Mouse (Mus musculus) retina, postnatal 7 days (tissue): ENCODE measurements around the gene Cerk.
"Not testable (repeated sequence)": the region's sequence is repeated elsewhere in the genome, so short reads cannot be mapped to it uniquely, and the experiment has no call there.

Experiments used
- DNase-seq: peaks from one replicate; pipeline ENCODE4 v3.0.0-alpha.2; 2012; ENCODE audit warnings: low read depth, low spot score

Cerk gene

DNA sequence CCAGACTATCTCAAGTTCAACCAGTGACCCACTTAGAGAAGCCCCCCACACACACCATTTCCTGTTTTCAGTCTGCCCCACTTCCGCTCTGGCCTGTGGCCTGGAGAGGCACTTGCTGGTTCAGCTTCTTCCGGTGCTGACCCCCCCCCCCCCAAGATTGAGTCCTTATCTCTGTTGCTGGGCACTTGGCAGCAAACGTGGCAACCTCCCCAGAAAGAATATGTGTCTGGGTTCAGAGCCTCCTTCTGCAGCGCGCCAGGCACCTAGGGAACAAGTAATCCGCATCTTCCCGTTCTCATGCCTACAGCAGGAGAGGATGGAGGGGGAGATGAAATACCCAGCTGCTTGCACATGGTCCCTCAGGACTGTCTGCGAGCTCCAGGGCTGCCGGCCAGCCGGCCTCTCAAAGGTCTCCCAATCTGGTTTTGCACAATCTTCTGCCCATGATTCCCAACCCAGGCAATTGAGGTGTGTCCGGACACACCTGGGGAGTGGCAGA is 4.0 kb downstream of the Cerk start:
- no peak for DNase-seq

DNA sequence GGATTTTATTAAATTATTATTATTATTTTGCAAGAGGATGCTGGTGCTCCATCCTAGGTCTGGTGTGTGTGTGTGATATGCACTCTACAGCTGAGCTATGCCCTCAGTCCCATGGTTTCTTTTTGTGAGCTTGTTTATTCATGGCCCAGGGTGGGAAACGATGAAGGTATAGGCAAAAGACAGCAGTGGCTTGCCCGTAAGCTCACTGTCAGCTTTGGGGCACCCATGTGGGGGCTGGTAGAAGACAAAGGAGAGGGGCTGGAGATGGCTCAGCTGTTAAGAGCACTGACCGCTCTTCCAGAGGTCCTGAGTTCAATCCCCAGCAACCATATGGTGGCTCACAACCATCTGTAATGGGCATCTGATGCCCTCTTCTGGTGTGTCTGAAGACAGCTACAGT is 4.6 kb downstream of the Cerk start:
- DNase-seq: not testable (repeated sequence)

DNA sequence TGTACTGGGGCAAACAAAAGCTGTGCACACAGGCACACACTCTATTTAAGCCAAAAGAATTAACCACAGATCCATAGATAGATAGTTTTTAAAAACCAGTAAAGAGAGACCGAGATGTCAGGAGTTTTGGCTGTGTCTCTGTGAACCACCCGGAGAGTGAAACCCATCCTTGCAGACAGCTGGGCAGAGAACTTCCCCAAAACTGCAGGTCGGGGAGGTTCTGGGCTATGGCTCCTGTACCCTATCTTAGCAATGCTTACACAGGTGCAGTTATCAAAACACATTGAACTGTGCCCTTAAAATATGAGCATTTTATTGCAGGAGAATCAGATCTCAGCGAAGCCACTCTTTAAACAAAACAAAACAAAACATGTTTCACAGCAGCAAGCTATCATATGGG is 5.5 kb downstream of the Cerk start:
- DNase-seq: no peak

DNA sequence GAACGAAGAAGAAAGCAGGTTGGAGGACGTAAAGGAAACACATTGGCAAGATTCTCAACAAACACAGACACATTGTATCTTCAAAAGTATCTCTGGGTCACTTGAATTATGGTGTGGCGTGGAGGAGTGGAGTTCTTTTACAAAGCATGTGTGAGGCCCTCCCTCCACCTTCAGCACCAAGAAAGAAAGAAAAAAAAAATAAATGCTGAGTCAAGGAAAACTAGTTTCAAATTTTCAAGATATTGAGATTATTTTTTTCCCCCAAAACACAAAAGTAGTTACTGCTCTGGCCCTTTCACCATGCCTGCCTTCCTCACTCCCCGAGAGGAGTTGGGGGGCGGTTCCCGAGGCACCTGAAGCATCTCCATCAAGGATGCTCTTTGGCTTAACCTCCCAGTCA is 7.3 kb downstream of the Cerk start:
- no peak for DNase-seq

DNA sequence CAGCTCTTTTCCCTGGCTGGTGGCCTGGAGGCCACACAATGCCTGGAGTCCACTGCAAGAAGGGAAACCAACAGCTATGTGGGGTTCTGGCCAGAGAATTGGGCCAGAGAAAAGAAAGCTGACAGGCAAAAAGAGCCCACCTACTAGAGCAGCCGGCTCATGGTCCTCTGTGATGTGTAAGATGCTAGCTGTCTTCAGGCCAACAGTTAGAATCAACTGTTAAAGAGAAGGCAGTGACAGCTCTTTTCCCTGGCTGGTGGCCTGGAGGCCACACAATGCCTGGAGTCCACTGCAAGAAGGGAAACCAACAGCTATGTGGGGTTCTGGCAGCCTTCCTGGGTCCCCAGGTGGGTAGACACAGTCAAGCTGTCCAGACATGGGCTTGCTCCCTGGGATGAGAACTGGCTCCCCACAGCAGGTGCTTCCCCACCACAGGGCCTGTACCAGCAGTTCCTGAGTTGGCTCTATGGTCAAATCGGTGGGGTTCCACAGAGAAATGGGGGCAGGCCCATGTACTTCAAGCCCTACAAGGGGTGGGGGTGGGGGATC is 8.2 kb downstream of the Cerk start:
- DNase-seq: not testable (repeated sequence)

DNA sequence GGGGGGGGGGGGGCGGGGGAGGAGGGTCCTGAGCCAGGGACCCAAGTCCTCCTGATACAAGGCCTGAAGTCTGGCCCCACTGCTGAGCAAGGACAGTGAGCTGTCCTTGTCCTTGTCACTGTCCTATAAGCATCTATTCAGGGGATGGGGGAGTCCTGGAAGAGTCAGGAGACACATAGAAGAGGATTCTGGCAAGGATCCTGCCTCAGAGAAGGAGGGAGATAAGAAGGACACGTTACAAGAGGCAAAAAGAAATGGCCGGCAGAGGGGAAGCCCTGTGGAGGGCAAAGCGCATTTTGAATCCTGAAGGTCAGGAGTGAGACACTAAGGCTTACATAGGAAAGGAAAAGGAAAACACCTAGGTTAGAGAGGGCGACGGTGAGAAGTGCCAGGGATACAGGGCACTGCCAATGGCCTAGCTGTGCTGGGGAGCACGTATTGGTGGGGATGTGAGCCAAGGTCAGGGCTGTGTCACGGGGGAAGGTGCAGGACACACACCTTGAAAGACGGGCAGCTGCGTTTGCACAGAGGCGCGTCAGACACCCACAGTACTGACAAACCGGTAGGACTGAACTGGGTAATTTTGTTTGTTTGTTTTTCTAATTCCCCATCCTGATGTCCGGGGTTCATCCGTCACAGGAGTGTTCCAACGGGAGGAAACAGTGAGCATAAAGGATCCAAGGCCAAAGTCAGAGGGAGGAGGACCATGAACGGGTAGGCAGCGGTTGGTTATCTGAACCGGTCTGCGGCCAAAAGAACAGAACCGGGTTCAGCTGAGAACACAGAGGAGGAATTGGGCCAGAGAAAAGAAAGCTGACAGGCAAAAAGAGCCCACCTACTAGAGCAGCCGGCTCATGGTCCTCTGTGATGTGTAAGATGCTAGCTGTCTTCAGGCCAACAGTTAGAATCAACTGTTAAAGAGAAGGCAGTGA is 8.9 kb downstream of the Cerk start:
- no peak for DNase-seq

DNA sequence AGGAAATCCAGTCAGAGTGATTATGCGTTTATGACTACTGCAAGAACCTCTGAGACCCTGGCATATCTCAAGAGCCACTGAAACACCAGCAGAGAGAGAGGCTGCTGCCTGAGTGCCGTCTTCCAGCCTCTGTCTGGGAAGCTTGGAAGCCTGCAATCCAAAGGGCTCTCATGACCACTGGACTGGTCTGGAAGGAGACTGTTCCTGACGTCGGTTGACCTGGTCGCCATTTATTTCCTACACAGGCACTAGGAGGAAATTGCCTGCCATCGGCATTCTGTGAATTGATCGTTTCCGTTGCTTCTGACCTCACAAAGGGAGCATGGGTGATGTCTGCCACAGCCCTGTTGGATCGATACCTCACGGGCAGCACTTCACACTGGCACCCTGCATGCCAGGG is 9.8 kb downstream of the Cerk start:
- DNase-seq: no peak

DNA sequence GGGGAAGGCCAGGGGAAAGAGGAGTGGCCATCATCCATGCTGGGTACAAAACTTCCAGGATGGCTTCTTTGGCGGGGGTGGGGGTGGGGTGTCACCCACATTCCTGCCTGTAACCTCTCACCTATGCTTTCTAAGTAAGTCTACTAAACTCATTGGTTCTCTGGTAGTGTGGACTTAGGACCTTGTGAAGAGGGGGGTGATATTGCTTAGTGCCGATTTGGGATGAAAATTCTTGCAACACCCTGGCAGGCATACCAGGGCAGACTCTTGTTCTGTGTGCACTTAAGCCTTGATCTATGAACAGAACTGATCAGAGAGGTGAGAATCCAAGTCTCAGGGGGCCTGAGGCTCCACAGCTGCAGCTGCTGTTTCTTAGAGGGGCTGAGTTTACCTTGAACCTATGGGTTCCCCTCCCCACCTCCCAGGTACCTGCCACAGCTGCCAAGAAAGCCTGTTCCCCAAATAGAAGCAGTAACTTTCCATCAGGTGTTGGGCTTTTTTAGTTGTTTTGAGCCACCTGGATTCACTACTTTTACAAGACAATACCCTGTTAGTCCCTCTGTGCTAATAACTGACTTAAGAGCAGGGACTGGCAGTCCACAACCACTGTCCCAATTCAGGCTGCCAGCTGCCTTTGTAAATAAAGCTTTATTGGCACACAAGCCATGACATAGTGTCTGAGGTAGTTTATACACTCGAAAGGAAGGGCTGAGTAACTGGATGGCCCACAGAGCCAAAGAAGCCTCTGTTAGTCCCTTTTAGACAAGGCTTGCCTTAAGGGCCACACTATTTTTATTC is 10.5 kb downstream of the Cerk start:
- no peak for DNase-seq

DNA sequence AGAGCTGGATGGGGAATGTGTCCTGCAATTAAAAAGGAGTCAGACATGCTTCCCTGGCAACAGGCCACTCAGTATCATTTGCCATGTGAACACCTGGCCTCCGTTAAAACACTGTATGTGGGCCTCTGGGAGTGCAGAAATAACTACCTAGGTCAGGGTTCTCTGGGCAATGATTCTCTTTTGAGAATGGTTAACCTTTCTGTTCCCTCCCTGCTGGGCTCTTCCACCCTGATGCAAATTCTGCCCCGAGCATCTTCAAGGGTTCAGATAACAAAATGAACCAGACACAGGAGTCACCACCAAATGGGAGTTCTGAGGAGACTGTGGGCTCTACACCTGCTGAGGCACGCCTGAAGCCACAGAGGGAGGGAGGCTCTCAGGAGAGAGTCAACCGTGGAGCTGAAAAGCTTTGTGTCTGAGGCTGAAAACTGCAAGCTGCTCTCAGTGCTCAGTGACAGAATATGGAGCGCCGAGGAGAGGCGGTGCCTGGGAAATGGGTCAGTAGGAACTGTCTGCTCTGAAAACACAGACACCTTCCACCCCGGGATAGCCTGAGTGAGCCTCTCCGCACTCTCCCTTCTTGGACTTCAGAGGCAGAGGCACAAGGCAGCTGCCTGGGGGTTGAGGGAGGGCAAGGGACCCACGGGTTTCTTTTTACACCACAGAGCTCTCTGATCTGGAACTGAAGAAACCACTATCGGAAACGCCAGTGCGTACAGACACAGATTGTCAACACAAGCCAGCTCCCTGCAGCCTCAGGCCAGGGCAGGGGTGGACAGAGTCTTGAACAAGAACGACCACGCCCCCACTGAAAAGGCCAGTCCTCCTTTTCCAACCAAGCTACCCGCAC is 12.6 kb downstream of the Cerk start:
- no peak for DNase-seq

DNA sequence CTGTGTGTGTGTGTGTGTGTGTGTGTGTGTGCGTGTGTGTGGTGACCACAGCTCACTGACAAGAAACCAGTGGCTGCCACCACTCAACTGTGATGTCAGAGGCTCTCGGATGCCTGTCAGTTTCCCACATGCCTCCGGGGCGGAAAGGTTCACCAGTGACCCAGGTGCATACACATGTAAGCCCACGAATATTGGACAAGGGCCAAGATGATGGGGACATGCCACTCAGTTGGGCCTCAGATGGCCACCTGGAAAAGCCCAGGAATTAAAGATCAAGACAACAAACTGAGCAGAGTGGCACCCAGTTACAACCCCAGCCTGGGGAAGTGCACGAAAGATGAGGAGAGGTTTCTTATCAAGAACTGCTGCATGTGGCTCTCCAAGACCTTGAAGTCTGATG is 13.4 kb downstream of the Cerk start:
- DNase-seq: no peak

DNA sequence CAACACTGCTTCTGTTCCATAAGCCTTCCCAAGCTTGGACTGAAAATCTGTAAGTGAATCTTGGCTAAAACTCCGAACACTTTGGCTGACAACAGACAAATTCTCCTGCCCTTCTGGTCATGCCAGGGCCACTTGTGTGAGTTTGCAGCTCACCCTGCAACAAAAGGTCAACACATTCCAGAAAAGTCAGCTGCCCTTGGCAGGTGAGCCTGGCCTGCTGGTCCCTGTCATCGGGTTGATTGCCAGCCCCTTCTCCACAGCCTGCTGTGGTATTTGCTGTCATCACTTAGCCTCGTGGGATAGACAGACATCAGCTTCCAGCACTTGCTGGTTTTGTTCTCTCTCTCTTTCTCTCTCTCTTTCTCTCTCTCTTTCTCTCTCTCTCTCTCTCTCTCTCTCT is 13.8 kb downstream of the Cerk start:
- no peak for DNase-seq

DNA sequence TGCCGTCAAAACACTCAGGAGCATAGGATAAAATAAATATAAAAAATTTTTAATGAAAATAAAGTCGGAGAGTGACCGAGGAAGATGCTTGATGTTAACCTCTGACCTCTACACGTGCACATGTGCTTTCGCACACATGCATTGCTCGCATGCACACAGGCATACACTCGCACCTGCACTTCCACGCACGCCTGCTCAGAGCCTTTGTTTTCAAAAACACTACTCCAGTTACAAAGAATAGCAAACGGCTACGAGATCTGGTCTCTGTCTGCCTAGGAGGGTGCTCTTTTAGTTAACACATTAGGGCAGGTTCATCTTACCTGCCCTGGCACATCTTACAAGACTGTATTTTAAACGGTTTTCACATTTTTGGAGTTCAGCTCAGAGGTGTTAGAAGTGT is 14.6 kb downstream of the Cerk start:
- no peak for DNase-seq

DNA sequence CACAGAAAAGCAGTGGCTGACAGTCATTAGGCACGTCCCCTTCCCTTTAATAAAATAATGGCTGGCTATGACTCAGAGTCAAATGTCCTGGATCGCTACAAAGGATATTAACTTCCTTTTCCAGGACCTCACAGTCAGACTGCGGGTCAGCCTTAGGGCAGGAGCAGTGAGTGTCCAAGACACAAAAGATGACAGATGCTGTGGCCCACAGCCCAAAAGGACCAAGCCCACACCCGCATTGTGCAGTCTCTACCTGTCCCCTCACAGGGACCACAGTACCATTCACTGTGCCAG is 16.2 kb downstream of the Cerk start:
- no peak for DNase-seq

DNA sequence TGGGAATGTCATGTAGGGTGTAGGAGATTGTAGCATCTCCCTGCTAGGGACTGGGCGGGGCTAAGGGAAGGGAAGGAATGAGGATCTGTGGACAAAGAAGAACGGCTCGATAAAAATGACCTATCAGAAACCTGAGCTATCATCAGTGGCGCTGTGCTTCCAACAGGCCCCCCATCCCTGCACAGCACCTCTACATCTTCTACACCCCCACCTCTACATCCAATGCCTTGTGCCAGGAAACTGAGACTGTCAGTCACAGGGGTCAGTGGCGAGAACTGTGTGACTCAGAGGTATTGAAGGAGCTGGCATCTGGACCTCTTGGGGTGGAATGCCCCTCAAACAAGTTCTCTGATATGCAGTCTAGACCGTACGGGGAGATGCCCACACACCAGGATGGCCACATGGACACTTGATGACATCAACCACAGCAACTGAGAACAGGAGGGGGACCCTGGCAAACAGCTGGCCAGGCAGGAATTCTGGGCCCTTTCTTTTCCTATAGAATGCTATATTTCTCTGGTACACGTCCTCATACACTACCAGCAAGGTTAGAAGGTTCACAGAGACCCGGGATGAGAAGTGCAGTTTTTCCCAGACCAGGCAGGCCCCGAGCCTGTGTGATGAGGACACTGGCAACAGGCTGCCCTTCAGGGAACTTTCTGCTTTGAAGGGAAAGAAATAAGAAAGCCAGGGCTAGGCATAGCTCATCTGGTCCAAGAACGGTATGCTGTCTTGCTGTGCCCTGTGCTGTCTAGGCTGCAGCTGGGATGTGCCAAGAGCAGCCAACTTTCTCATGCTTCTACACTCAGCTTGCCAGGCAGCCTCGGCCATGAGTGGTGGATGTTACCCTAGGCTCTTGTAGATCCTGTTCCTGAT is 16.8 kb downstream of the Cerk start:
- DNase-seq: no peak

DNA sequence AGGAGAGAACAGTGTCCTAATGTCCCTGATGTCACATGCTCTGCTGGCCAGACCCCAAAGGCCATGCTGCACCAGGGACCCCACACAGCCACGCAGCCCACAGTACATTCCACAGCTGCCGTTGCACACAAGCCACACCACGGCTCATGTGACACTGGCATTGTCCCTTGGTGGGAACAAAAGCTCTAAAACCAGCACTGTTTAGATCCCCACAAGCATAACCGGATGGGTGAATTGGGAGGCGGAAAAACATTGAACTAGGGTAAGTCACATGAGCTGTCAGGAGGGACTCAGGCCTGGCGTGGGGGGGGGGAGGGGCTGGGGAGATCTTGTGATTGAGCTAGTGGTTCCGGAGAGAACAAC is 17.5 kb downstream of the Cerk start:
- no peak for DNase-seq

DNA sequence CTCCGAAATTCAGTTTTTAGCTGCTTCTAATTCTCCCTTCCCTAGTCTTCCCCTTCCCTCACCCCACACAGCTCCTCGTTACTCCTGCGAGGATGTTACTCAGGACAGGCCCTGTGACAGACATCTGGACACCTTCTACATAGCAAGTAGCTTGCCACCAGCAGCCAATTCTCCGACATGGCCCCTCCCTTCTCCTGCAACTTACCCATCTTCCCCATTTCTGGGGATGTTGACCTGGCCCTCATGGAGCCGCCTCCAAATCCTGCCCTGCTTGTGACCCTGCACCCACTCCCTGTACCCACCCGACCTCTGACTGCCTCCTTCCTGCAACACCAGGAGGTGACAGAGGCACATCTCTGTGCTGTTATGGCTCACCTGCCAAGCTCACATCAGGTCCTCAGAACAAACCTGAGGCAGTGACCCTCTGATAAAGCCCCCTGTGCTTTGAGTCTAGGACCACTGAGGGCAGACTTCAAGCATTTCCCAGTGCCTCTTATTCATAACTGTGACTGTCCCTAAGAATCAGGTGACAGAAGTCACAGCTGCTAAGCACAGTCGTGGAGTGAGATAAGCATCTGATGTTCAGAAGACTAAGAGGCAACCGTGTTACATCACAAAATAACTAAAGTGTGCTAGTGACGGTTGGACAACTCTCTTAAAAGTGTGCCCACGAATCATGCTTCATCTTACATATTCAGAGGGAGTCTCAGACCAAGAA is 18.0 kb downstream of the Cerk start:
- no peak for DNase-seq

DNA sequence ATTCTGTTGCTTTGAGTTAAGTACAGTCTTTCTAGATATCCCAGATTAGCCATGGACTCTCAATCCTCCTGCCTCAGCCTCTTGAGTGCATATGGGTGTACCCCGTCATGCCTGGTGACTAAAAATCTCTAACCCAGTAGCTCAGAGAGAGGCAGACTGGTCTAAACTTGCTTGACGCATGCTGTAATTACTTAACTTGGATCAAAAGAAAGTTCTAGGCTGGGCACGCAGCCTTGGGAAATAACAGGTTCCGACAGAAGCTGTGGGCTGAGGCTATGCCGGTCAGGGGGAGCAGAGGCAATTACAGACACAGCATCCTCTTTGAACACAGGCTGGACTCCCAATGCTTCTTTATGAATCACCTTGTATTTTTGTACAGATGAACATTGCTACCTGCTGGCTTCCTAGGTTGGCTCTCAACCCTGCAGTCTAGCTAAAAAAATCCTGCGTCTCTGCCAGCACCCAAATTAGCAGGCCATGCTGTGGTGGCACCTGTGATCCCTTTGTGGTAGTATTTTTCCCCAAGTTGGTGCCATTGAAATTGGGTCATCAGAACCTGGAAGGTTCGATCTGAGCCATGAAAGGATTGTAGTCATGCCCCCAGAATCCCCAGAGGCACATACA is 18.8 kb downstream of the Cerk start:
- DNase-seq: no peak

DNA sequence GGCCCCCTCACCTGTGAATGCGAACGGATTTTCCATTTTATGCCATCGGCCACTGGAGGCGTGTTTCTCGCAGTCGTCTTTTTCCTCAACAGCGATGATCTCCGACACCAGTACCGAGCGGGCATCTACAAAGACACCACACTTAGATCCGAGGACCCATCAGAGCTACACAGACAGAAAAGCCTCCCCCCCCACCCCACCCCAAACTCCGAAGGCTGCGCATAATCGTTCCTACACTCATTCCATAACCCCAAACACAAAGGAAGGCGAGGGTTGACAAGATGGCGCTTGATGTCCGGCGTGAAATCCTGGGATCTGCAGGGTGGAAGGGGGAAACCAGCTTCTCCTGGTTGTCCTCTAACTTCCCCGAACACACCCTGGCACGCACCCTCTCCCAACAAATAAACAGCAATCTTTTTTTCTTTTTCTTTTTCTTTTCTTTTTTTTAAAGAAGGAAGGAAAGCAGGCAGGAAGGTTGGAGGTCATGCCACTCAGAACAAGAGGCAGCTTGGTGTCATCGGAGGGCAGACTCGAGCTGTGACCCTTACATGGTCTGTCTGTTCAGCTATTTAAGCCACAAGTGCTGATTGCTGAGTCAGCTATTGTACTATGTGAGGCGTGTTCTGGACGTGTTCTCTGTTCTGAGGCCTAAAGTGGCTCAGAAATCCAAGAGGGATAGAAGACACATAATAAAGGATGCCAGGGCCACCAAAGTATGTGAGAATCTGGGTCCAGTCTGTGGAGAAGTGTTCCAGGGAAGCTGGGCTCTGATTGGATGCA is 19.9 kb downstream of the Cerk start:
- DNase-seq: no peak
